Mouse (Mus musculus) gastrocnemius, postnatal 4 days (tissue): ENCODE results near the gene Stil. TPM values are rescaled to one million over a fixed set of nuclear protein-coding genes. Genes with fewer than 3 reads are reported as not detected.

Experiments used
- DNase-seq, 2 experiments: peaks; one replicate each; pipeline ENCODE4 v3.0.0; 2021 to 2022; ENCODE audit warnings: low spot score in 2 of 2, mixed read lengths in 2 of 2
- total RNA-seq, 2 experiments: library from RNA; stranded (reverse); gene quantifications; 2 replicates each; pipeline ENCODE4 v1.2.3; 2021

The Stil gene
- total RNA-seq, 2 experiments from 2014 or later, result 5.2 TPM

- peak in 1 of 2 experiments; percentile 48 for DNase-seq
These were observed 79.2 kb downstream of the Stil start for GRCm38 (mm10) chr4:115078892-115079820.

- DNase-seq, result no peak
These were observed 79.9 kb downstream of the Stil start for GRCm38 (mm10) chr4:115079821-115080349.

- DNase-seq, result no peak
These were observed 83.1 kb downstream of the Stil start for GRCm38 (mm10) chr4:115083031-115083430.

GRCm38 (mm10) chr4:115085522-115086095, 85.7 kb downstream of the Stil start:
- DNase-seq, result no peak

GRCm38 (mm10) chr4:115086257-115086656, 86.3 kb downstream of the Stil start:
- no peak for DNase-seq

- DNase-seq, result no peak
These were observed 86.9 kb downstream of the Stil start for GRCm38 (mm10) chr4:115086763-115087415.

- DNase-seq, result no peak
These were observed 88.8 kb downstream of the Stil start, which contains the start of gene Pdzk1ip1 for GRCm38 (mm10) chr4:115088611-115089338. Gene Pdzk1ip1, plus strand, starts transcription at chr4:115088708.

- DNase-seq, result no peak
These were observed 90.6 kb downstream of the Stil start for GRCm38 (mm10) chr4:115090592-115090991.

GRCm38 (mm10) chr4:115091806-115092205, 91.8 kb downstream of the Stil start:
- DNase-seq, result no peak

Other genes with a start within 250 kb of the Stil start
- gene Gm12830, start 178.4 kb upstream of the Stil start, total RNA-seq, result not detected
- 1 to 10 TPM; 1.4 to 1.5 TPM for gene Foxd2, start 91.3 kb upstream of the Stil start, total RNA-seq
- gene Foxe3, start 74.1 kb upstream of the Stil start, total RNA-seq, result not detected
- gene Cmpk1, start 12.9 kb upstream of the Stil start, total RNA-seq, result 10 to 100 TPM; 42.9 to 45.3 TPM
- 1 to 10 TPM; 2.4 to 3.6 TPM for gene Tal1, start 56.3 kb downstream of the Stil start, total RNA-seq
- under 1 TPM in 1 of 2 experiments, not detected in 1; 0.70 TPM for gene Pdzk1ip1, start 88.5 kb downstream of the Stil start, total RNA-seq
- under 1 TPM in 1 of 2 experiments, not detected in 1; 0.07 TPM for gene Cyp4x1, start 134.1 kb downstream of the Stil start, total RNA-seq
- gene Cyp4a29, start 241.9 kb downstream of the Stil start, total RNA-seq, result not detected